Mouse (Mus musculus) telencephalon, adult 2 months (tissue): ENCODE measurements around the gene Rprd2.
"Not testable (repeated sequence)": the region's sequence is repeated elsewhere in the genome, so short reads cannot be mapped to it uniquely, and the experiment has no call there.

Experiments used
- DNase-seq: peaks from one replicate; pipeline ENCODE4 v3.0.0-alpha.2; 2011; ENCODE audit warnings: low read depth, low spot score

Rprd2 gene

GRCm38 (mm10) chr3:95818571-95819288, at the start of gene Rprd2:
TSS of gene Rprd2 (minus strand) at chr3:95818863.
- peak; percentile 70 for DNase-seq

DNA sequence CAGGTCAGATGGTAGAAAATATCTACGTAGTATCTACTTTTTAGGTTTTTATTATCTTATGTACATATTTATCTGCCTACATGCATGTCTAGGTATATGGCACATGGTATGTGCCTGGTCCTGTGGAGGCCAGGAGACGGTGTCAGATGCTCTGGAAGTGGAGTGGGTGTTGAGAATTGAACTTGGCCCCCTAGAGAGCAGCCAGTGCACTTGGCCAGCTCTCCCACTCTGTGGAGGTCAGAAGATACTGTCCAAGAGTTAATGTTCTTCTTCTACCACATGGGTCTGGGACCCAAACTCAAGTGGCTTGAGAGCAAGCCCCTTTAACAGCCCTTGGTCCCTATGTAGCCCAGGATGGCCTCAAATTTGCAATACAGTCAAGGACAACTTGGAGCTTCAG, 48.7 kb upstream of the Rprd2 start:
- DNase-seq = no peak

GRCm38 (mm10) chr3:95866071-95866470, 47.4 kb upstream of the Rprd2 start:
- DNase-seq = no peak

DNA sequence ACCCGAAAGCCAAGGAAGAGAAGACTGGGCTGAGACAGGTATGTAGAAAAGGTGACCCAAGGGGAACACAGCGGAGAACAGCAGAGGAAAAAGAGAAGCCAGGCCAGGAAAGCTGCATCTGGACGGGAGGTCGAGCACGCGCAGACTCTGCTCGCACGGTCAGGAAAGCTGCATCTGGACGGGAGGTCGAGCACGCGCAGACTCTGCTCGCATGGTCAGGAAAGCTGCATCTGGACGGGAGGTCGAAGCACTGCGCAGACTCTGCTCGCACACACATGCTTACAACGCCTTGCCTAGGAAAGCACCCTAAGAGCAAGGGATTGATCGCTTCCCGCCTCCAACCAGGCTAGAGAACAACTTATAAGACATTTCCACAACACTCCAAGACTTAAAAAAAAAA, 46.9 kb upstream of the Rprd2 start:
- DNase-seq = no peak

DNA sequence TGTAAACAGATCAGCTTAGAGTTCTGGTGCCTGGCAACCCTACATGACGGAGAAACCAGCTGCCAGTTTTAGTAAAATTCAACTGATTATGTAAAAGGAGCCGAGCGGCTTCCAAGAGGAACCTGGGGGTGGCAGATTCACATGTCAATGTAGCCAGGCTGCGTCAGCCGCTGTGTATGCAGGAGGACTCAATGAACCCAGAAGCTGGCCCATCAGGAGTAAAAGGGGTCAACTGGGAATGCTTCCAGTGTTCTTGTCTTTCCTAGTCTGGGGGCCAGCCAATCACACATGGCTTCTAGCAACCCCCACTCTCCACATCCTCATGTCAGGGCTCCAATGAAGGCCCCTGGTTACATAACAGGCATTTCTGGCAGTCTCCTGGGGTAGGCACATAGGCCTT, 46.4 kb upstream of the Rprd2 start:
- peak; percentile 94 for DNase-seq

DNA sequence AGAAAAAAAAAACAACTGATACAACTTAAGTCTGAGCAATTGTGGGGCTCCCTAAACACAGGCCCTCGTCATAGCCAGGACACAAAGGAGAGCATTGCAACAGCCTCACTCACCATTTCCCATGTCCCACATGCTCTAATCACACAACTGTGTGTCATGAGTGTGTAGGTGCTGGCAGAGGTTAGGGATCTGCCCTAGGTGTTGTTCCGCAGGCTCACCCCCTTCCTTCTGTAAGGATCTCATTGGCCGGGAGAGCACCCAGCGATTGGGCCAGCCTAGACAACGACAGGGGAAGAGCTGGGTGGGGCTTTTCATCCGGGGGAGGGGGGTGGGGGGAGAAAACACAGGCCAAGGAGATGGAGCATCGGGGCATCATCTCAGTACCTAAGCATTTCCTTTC, 44.9 kb upstream of the Rprd2 start:
- DNase-seq = no peak

DNA sequence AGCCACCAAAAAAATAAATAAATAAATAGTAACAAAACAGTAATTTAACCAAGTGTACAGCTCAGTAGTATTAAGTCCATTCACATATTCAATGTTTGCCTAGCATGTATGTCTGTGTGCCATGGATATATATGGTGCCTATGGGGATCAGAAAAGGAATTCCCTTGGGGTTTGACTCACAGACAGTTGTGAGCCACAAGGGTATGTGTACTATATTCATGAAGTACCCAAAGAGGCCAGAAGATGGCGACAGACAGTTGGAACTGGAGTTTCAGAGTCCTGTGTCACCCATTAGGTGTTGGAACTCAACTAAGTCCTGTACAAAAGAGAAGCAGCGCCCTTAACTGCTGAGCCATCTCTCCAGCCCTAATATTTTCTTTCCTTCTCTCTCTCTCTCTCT, 43.1 kb upstream of the Rprd2 start:
- DNase-seq = no peak

GRCm38 (mm10) chr3:95861216-95861615, 42.6 kb upstream of the Rprd2 start:
- no peak for DNase-seq

- no peak for DNase-seq
Measured at GRCm38 (mm10) chr3:95860323-95860722, 41.7 kb upstream of the Rprd2 start.

DNA sequence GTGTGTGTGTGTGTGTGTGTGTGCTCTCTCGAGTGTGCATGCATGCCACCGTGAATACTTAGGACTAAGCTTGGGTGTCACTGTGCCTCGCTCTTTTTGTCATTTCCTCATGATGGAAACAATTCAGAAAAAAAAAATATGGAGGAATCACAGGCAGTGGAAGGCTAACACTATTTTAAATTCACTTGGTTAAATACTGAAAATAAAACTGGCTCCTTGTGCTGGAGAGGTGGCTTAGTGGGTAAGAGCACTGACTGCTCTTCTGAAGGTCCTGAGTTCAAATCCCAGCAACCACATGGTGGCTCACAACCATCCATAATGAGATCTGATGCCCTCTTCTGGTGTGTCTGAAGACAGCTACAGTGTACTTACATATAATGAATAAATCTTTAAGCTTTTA, 39.6 kb upstream of the Rprd2 start:
- not testable (repeated sequence) for DNase-seq

DNA sequence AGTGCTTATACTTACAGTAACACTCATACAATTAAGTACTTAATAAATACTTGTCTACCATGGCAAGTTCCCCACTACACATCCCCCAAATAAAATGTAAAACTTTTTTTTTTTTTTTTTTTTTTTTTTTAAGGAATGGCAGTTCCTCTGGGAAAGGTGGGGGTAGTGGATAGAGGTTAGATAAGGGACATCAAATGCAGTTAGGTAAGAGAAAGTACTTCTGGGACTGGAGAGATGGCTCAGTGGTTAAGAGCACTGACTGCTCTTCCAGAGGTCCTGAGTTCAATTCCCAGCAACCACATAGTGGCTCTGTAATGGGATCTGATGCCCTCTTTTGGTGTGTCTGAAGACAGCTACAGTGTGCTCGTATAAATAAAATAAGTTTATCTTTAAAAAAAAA, 38.4 kb upstream of the Rprd2 start:
- not testable (repeated sequence) for DNase-seq

- DNase-seq = no peak
Measured at GRCm38 (mm10) chr3:95856115-95856514, 37.5 kb upstream of the Rprd2 start.

DNA sequence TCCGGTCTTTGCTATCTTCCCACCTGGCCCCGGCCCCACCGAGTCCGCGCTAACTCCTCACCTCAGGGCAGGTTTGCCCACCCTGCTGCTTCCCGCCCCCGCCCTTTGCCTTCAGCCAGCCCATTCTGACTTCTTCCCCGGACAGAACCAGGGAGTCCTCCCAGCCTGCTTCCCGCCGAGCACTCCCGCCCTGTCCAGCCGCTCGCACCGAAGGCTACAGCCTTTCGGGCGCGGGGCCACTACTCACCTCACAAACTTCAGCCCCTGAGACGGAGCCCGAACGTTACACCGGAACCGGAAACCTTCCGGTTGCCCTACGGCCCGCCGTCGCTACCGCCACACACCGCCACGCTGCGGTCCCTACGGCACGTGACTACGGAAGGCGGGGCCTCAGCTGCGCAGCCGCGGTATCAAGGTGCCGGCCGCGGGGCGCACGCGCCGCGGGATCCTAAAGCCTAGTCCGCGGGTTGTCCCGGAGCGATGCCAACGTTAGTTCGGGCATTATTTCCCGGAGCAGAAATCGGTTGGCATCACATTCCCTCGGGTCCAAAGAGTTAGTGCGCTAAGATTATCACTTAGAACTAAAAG, 36.9 kb upstream of the Rprd2 start, which contains the start of gene Prpf3:
Gene Prpf3, minus strand, starts transcription at position 384 of the 588 bp plus-strand sequence.
- peak; percentile 88 for DNase-seq

DNA sequence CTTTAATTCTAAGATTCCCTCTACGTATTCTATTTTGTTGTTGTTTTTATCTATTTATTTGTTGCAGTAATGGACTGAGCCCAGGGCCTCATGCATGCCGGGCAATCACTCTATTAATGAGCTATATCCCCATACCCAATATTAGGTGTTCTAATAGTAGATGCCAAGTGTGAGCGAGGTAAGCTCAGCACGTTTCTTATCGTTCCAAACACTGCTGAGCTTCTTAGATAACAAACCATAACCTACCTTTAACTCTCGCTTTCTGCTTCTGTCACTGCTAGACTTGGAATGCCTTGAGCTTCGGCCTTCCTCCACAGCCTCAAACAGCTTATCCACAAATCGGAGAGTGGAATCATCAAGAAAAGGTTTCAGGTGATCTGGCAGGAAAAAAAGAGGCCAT, 32.7 kb upstream of the Rprd2 start:
- DNase-seq = no peak

DNA sequence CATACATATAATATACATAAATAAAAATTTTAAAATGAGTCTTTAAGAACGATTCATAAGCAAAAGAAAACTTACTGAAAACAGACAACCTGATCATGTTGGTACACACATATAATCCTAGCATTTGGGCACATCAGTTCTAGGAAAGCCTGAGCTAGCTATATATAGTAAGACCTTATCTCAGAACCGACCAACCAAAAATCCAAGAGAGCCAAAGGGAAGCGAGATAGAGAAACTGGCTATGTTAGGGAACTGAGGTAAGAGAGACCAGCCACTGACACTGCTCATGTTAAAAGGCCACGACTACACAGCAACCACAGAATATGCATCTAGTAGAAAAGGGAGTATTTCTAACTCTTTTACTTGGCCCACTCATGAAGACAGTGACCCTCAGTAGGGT, 31.9 kb upstream of the Rprd2 start:
- no peak for DNase-seq

GRCm38 (mm10) chr3:95842503-95843214, 24.0 kb upstream of the Rprd2 start:
- no peak for DNase-seq

- DNase-seq = no peak
Measured at GRCm38 (mm10) chr3:95839250-95839649, 20.6 kb upstream of the Rprd2 start.

GRCm38 (mm10) chr3:95829053-95829452, 10.4 kb upstream of the Rprd2 start:
- DNase-seq = no peak

GRCm38 (mm10) chr3:95826275-95826674, 7.6 kb upstream of the Rprd2 start:
- no peak for DNase-seq

DNA sequence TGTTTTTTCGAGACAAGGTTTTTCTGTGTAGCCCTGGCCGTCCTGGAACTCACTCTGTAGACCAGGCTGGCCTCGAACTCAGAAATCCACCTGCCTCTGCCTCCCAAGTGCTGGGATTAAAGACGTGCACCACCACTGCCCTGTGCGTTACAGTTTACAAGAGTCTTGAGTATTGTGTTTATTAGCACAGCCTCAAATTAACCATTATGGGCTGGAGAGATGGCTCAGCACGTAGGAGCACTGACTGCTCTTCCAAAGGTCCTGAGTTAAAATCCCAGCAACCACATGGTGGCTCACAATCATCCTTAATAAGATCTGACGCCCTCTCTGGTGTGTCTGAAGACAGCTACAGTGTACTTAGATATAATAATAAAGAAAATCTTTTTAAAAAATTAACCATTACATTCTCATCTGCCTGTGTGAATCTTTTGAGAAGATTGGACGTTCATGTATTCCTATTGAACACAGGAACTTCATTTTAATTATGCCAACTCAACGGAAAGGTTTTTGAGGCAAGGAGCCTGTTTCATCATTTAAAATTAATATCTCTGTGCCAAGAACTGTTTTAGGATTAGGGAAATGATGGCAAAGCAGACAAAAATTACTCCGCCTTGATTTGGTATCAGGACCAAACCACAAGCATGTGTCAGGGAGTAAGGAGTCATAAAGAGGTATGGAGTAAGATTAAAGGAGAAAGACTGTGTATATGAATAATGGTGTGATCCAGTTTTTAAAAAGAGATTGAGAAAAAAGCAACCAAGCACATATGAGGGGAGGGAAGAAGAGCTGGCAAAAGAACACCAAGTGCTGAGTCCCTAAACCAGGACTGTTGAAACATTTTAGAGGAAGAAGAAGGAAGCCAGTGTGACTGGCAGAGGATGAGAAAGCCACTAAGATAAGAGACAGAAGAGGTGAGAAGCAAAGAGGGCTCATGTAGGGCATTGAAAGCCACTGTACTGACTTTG, 1.7 kb upstream of the Rprd2 start:
- no peak for DNase-seq

GRCm38 (mm10) chr3:95819351-95819985, 805 bp upstream of the Rprd2 start:
- peak; percentile 98 for DNase-seq
